ENCODE assay signal across 8 mouse cellular contexts in genomic region chr1:105990911-105991761, GRCm38 (mm10). TPM values are rescaled to one million over a fixed set of nuclear protein-coding genes. Genes with fewer than 3 reads are reported as not detected.
DNase-seq lines count a peak whose midpoint lies in the region; ATAC-seq and TF ChIP-seq lines count a peak whose summit lies in the region.

No protein-coding gene starts in this region.

- no peaks in the 10 kb centered on the region for H3K27me3 ChIP-seq in embryonic facial prominence, embryonic 11.5 days (ENCODE audit: control insufficient read depth, insufficient read depth, low read length)
- no peaks in the 10 kb centered on the region for H3K27me3 ChIP-seq in heart, adult 2 months (ENCODE audit: control insufficient read depth, insufficient read depth, low read length)
- no peaks in the 10 kb centered on the region for H3K27me3 ChIP-seq in limb, embryonic 15.5 days
- H3K27me3 ChIP-seq in midbrain, embryonic 16.5 days (ENCODE audit: control insufficient read depth, insufficient read depth, low read depth, low read length), result no peaks in the 10 kb centered on the region

- TF ChIP-seq POLR2A in heart, adult 2 months (IDR thresholded peaks at IDR 0.05; ENCODE audit: insufficient read depth, low read depth, low read length), result no peak

- H3K9ac ChIP-seq in embryonic facial prominence, embryonic 11.5 days (replicated peaks; ENCODE audit: low read length), result peak overlapping the region; percentile 81
- H3K9ac ChIP-seq in heart, adult 2 months (ENCODE audit: low read depth, low read length), result peak overlapping the region; percentile 87
- peak overlapping the region; percentile 79 for H3K9ac ChIP-seq in limb, embryonic 15.5 days
- peak overlapping the region; percentile 92 for H3K9ac ChIP-seq in midbrain, embryonic 16.5 days (ENCODE audit: low read depth, low read length)

- peak overlapping the region; percentile 85 for H3K27ac ChIP-seq in embryonic facial prominence, embryonic 11.5 days (replicated peaks; ENCODE audit: low read depth, low read length)
- H3K27ac ChIP-seq in heart, adult 2 months, result peak overlapping the region; percentile 95
- H3K27ac ChIP-seq in limb, embryonic 15.5 days, result peak overlapping the region; percentile 97
- peak overlapping the region; percentile 96 for H3K27ac ChIP-seq in midbrain, embryonic 16.5 days (ENCODE audit: low read length)

- peak overlapping the region; percentile 62 for H3K4me3 ChIP-seq in embryonic facial prominence, embryonic 11.5 days (ENCODE audit: low read depth, low read length)
- peak overlapping the region; percentile 97 for H3K4me3 ChIP-seq in heart, adult 2 months
- peak overlapping the region; percentile 80 for H3K4me3 ChIP-seq in limb, embryonic 15.5 days
- H3K4me3 ChIP-seq in midbrain, embryonic 16.5 days (ENCODE audit: low read depth, low read length), result peak overlapping the region; percentile 85

- peak; percentile 8; the same call in 1 of the 2 replicates for TF ChIP-seq CTCF in heart, adult 2 months (IDR thresholded peaks at IDR 0.05)

- peaks cover 5% of the 10 kb centered on the region; the same call in 1 of the 2 replicates for H3K4me1 ChIP-seq in embryonic facial prominence, embryonic 11.5 days (ENCODE audit: control insufficient read depth, insufficient read depth, low read length)
- peaks cover 8% of the 10 kb centered on the region for H3K4me1 ChIP-seq in heart, adult 2 months (ENCODE audit: control insufficient read depth, insufficient read depth, low read length)
- peaks cover 26% of the 10 kb centered on the region for H3K4me1 ChIP-seq in limb, embryonic 15.5 days
- H3K4me1 ChIP-seq in midbrain, embryonic 16.5 days (ENCODE audit: control insufficient read depth, insufficient read depth, low read length), result peaks cover 23% of the 10 kb centered on the region

- intact Hi-C loops in heart, adult 2 months (cut with DNase I), result loop anchor here (2.0 to 10.0 kb wide), 3 partner anchors 18 to 184 kb away; partner anchors contain the start of gene Phlpp1

- under 1% methylated on average over 72 of the region's 104 CpGs for WGBS in embryonic facial prominence, embryonic 11.5 days
- 4% methylated on average over 89 of the region's 104 CpGs for WGBS in heart, adult 2 months
- WGBS in limb, embryonic 15.5 days, result under 1% methylated on average over 96 of the region's 104 CpGs
- under 1% methylated on average over 103 of the region's 104 CpGs for WGBS in midbrain, embryonic 16.5 days

- no peaks in the 10 kb centered on the region for H3K36me3 ChIP-seq in embryonic facial prominence, embryonic 11.5 days (replicated peaks; ENCODE audit: control insufficient read depth, insufficient read depth, low read depth, low read length)
- peaks cover 5% of the 10 kb centered on the region; the same call in 1 of the 2 replicates for H3K36me3 ChIP-seq in heart, adult 2 months (ENCODE audit: control insufficient read depth, insufficient read depth, low read length)
- no peaks in the 10 kb centered on the region for H3K36me3 ChIP-seq in limb, embryonic 15.5 days
- H3K36me3 ChIP-seq in midbrain, embryonic 16.5 days (ENCODE audit: control insufficient read depth, insufficient read depth, low read length), result no peaks in the 10 kb centered on the region

- TF ChIP-seq EP300 in heart, adult 2 months (IDR thresholded peaks at IDR 0.05; ENCODE audit: insufficient read depth, low read depth, low read length), result no peak

- 0 out of 2 replicates have a peak, but pooled peaks have one; percentile 6 for ATAC-seq in embryonic facial prominence, embryonic 11.5 days (replicated peaks; ENCODE audit: insufficient number of reproducible peaks, low FRiP score, low TSS enrichment, low read depth)
- ATAC-seq in limb, embryonic 15.5 days (ENCODE audit: insufficient number of reproducible peaks, low FRiP score, low TSS enrichment, low read depth), result peak; percentile 27; the same call in 1 of the 2 replicates
- peak; percentile 44 for ATAC-seq in midbrain, embryonic 16.5 days

- peak overlapping the region; percentile 97 for H3K4me2 ChIP-seq in embryonic facial prominence, embryonic 11.5 days (ENCODE audit: low read depth, low read length)
- peak overlapping the region; percentile 96 for H3K4me2 ChIP-seq in limb, embryonic 15.5 days
- H3K4me2 ChIP-seq in midbrain, embryonic 16.5 days (ENCODE audit: low read length), result peak overlapping the region; percentile 98

- DNase-seq in B cell, adult 2 months, result peak; percentile 76 to 79
- peak; percentile 73 for DNase-seq in adrenal gland, postnatal 25 days
- DNase-seq in embryonic facial prominence, embryonic 11.5 days (ENCODE audit: low spot score), result peak; percentile 63
- peak; percentile 83 to 84 for DNase-seq in heart, adult 2 months
- DNase-seq in kidney, adult 8-10 months, result peak; percentile 53 to 64
- DNase-seq in spleen, postnatal 14 days (ENCODE audit: low spot score in 2 of 2), result peak; percentile 47 to 60

- no peaks in the 10 kb centered on the region for H3K9me3 ChIP-seq in embryonic facial prominence, embryonic 11.5 days (replicated peaks; ENCODE audit: control insufficient read depth, low read length)
- no peaks in the 10 kb centered on the region for H3K9me3 ChIP-seq in limb, embryonic 15.5 days
- H3K9me3 ChIP-seq in midbrain, embryonic 16.5 days (replicated peaks; ENCODE audit: control insufficient read depth, low read length, poor library complexity, severe bottlenecking), result no peaks in the 10 kb centered on the region

- H3K79me2 ChIP-seq in heart, adult 2 months (replicated peaks; ENCODE audit: control insufficient read depth, insufficient read depth, low read length), result 0 out of 2 replicates have a peak, but pooled peaks cover 1% of the 10 kb centered on the region

RNA-seq across cellular contexts. Expression of gene Zcchc2, which starts 0.9 kb away (rescaled TPM):
- total RNA-seq in adrenal gland, postnatal 25 days (2021), result 20.2 and 23.0 TPM in 2 replicates
- polyA plus RNA-seq in embryonic facial prominence, embryonic 11.5 days (2014; fragmentation: Nextera tagmentation; extraction: Ambion mirVana), result 1.9 and 2.8 TPM in 2 replicates
- 1 to 10 TPM; 6.6 to 9.8 TPM for total RNA-seq in heart, adult 2 months (2021)
- polyA plus RNA-seq in heart, adult 2 months (2012; rRNA removed), result 8.3 and 10.6 TPM in 2 replicates
- 2.1 TPM in 2 replicates for polyA plus RNA-seq in limb, embryonic 15.5 days (2015; fragmentation: Nextera tagmentation; extraction: Ambion mirVana)
- polyA plus RNA-seq in midbrain, embryonic 16.5 days (2015; fragmentation: Nextera tagmentation; extraction: Ambion mirVana), result 2.7 and 3.4 TPM in 2 replicates

Comparison
In these comparisons a context has a peak if more than half of its experiments do, and no peak if none do; other contexts are left out.
1. Peak in every context shown above with its lines: DNase-seq, ATAC-seq, H3K4me3 ChIP-seq and H3K27ac ChIP-seq.